Mouse (Mus musculus) limb, embryonic 15.5 days (tissue): ENCODE measurements around the gene Plekhm1. TPM values are rescaled to one million over a fixed set of nuclear protein-coding genes. Genes with fewer than 3 reads are reported as not detected.

Experiments
- ATAC-seq: fragments of 200-750 bp; cut with Nextera tagmentation; 2 replicates; pipeline ENCODE4 v1.8.0; 2017; ENCODE audit warnings: low read depth, moderate TSS enrichment; ENCODE audit not compliant: insufficient number of reproducible peaks, low FRiP score, low TSS enrichment
- H3K27ac ChIP-seq: fragments of 300-500 bp; sonication (generic); 2 replicates; pipeline ENCODE4 v1.5.1; 2015; ENCODE audit warnings: moderate library complexity, mild to moderate bottlenecking, inconsistent platforms
- H3K27me3 ChIP-seq: fragments of 300-500 bp; sonication (generic); 2 replicates; pipeline ENCODE4 v1.6.1; 2015; ENCODE audit warnings: inconsistent platforms
- H3K36me3 ChIP-seq: fragments of 300-500 bp; sonication (generic); 2 replicates; pipeline ENCODE4 v1.6.1; 2015; ENCODE audit warnings: inconsistent platforms
- H3K4me1 ChIP-seq: fragments of 300-500 bp; sonication (generic); 2 replicates; pipeline ENCODE4 v1.6.1; 2015; ENCODE audit warnings: inconsistent platforms
- H3K4me2 ChIP-seq: fragments of 300-500 bp; sonication (generic); 2 replicates; pipeline ENCODE4 v1.6.1; 2015; ENCODE audit warnings: mild to moderate bottlenecking, inconsistent platforms
- H3K4me3 ChIP-seq: fragments of 300-500 bp; sonication (generic); 2 replicates; pipeline ENCODE4 v1.5.1; 2015; ENCODE audit warnings: mild to moderate bottlenecking, inconsistent platforms
- H3K9ac ChIP-seq: fragments of 300-500 bp; sonication (generic); 2 replicates; pipeline ENCODE4 v1.6.1; 2015; ENCODE audit warnings: inconsistent platforms
- H3K9me3 ChIP-seq: fragments of 300-500 bp; sonication (generic); 2 replicates; pipeline ENCODE4 v1.6.1; 2016; ENCODE audit warnings: inconsistent platforms
- WGBS: fragments of 180-500 bp; shearing (Covaris S2); methylation state at CpG from one replicate; pipeline ENCODE4 v1.1.7; 2015; 5-methylcytosine and 5-hydroxymethylcytosine counted together
- polyA plus RNA-seq: library from polyadenylated mRNA; unstranded; fragments of >200 nt; fragmentation: Nextera tagmentation; extraction: Ambion mirVana; gene quantifications from 2 replicates; pipeline ENCODE4 v1.2.1, GENCODE M21; 2015

Gene Plekhm1
- polyA plus RNA-seq, 1 experiment from 2014 or later, result 8.6 TPM

GRCm38 (mm10) chr11:103320196-103320595 is 92.3 kb downstream of the Plekhm1 start:
- Histone ChIP-seq H3K9me3 (no peaks in the 10 kb centered on the region), H3K4me3 (no peak overlapping the region), H3K36me3 (no peaks in the 10 kb centered on the region), H3K9ac (no peak overlapping the region), H3K27me3 (0 out of 2 replicates have a peak, but pooled peaks cover 7% of the 10 kb centered on the region), H3K4me2 (no peak overlapping the region), H3K27ac (no peak overlapping the region), H3K4me1 (peaks cover 23% of the 10 kb centered on the region)
- 82% methylated on average over 8 of the region's 8 CpGs for WGBS
- no peak for ATAC-seq

- Histone ChIP-seq H3K9me3 (no peaks in the 10 kb centered on the region), H3K4me2 (no peak overlapping the region), H3K36me3 (no peaks in the 10 kb centered on the region), H3K27ac (no peak overlapping the region), H3K9ac (no peak overlapping the region), H3K4me1 (peaks cover 16% of the 10 kb centered on the region; the same call in 1 of the 2 replicates), H3K4me3 (no peak overlapping the region), H3K27me3 (no peaks in the 10 kb centered on the region)
- no peak for ATAC-seq
- WGBS, result 50% methylated on average over 1 of the region's 1 CpGs
Measured at GRCm38 (mm10) chr11:103318042-103318441, 94.4 kb downstream of the Plekhm1 start.

- WGBS, result 83% methylated on average over 5 of the region's 5 CpGs
- Histone ChIP-seq H3K9me3 (no peaks in the 10 kb centered on the region), H3K4me1 (peaks cover 18% of the 10 kb centered on the region), H3K4me2 (no peak overlapping the region), H3K4me3 (no peak overlapping the region), H3K9ac (no peak overlapping the region), H3K36me3 (no peaks in the 10 kb centered on the region), H3K27ac (no peak overlapping the region), H3K27me3 (no peaks in the 10 kb centered on the region)
- ATAC-seq, result no peak
Measured at GRCm38 (mm10) chr11:103315379-103315778, 97.1 kb downstream of the Plekhm1 start.

- Histone ChIP-seq H3K9ac (no peak overlapping the region), H3K4me1 (peaks cover 14% of the 10 kb centered on the region), H3K4me3 (no peak overlapping the region), H3K9me3 (no peaks in the 10 kb centered on the region), H3K27me3 (no peaks in the 10 kb centered on the region), H3K27ac (no peak overlapping the region), H3K36me3 (no peaks in the 10 kb centered on the region), H3K4me2 (no peak overlapping the region)
- ATAC-seq, result no peak
- WGBS, result 72% methylated on average over 10 of the region's 10 CpGs
Measured at GRCm38 (mm10) chr11:103314736-103315374, 97.6 kb downstream of the Plekhm1 start.

Other genes with a start within 250 kb of the Plekhm1 start
- gene Fmnl1, start 241.6 kb downstream of the Plekhm1 start, polyA plus RNA-seq, result 2.4 and 3.0 TPM in 2 replicates
- gene 1700023F06Rik, start 204.1 kb downstream of the Plekhm1 start, polyA plus RNA-seq, result 0.67 and 1.0 TPM in 2 replicates
- gene Spata32, start 194.3 kb downstream of the Plekhm1 start, polyA plus RNA-seq, result not detected in 2 replicates
- 4.3 and 5.3 TPM in 2 replicates for gene Map3k14, start 145.2 kb downstream of the Plekhm1 start, polyA plus RNA-seq
- 11.7 and 14.0 TPM in 2 replicates for gene Arhgap27, start 49.0 kb downstream of the Plekhm1 start, polyA plus RNA-seq
- not detected in 2 replicates for gene Lrrc37a, start 91.9 kb upstream of the Plekhm1 start, polyA plus RNA-seq
- gene Gm884, start 208.5 kb upstream of the Plekhm1 start, polyA plus RNA-seq, result not detected in 2 replicates
- not detected in 2 replicates for gene Lyzl6, start 226.2 kb upstream of the Plekhm1 start, polyA plus RNA-seq
- 0.14 TPM in 1 of 2 replicates, not detected in the other for gene Rprml, start 236.9 kb upstream of the Plekhm1 start, polyA plus RNA-seq